Mouse (Mus musculus): Measurements from ENCODE around the gene Pear1.

The Pear1 gene

GRCm38 (mm10) chr3:87809322-87809962 is 14.7 kb downstream of the Pear1 start:
- DNase-seq: no peak

- DNase-seq: no peak
Measured at GRCm38 (mm10) chr3:87804038-87804677, 19.9 kb downstream of the Pear1 start.

- DNase-seq: no peak
Measured at GRCm38 (mm10) chr3:87801681-87802080, 22.4 kb downstream of the Pear1 start.

- no peak for DNase-seq
Measured at GRCm38 (mm10) chr3:87796736-87797334, 27.3 kb downstream of the Pear1 start, which contains the start of gene Insrr. Insrr (plus strand) TSS chr3:87796951.

GRCm38 (mm10) chr3:87795336-87796277 is 28.5 kb downstream of the Pear1 start:
- DNase-seq: peak; percentile 64

GRCm38 (mm10) chr3:87794922-87795325 is 29.2 kb downstream of the Pear1 start, which contains the start of gene Ntrk1:
Ntrk1 (minus strand) TSS chr3:87795162.
- DNase-seq: peak; percentile 6

- DNase-seq: no peak
Measured at GRCm38 (mm10) chr3:87789768-87790167, 34.3 kb downstream of the Pear1 start.

- no peak for DNase-seq
Measured at GRCm38 (mm10) chr3:87789248-87789647, 34.9 kb downstream of the Pear1 start.

GRCm38 (mm10) chr3:87785626-87786214 is 38.4 kb downstream of the Pear1 start:
- DNase-seq: no peak

- no peak for DNase-seq
Measured at GRCm38 (mm10) chr3:87785156-87785555, 39.0 kb downstream of the Pear1 start.

GRCm38 (mm10) chr3:87783282-87784023 is 40.7 kb downstream of the Pear1 start:
- DNase-seq: no peak

- DNase-seq: no peak
Measured at GRCm38 (mm10) chr3:87779086-87779485, 45.0 kb downstream of the Pear1 start.

- no peak for DNase-seq
Measured at GRCm38 (mm10) chr3:87778283-87778682, 45.8 kb downstream of the Pear1 start.

- DNase-seq: no peak
Measured at GRCm38 (mm10) chr3:87771088-87771487, 53.0 kb downstream of the Pear1 start.

- DNase-seq: peak; percentile 51
Measured at GRCm38 (mm10) chr3:87770280-87770679, 53.8 kb downstream of the Pear1 start.

GRCm38 (mm10) chr3:87769506-87769905 is 54.6 kb downstream of the Pear1 start:
- no peak for DNase-seq

GRCm38 (mm10) chr3:87768844-87769243 is 55.3 kb downstream of the Pear1 start:
- peak; percentile 85 for DNase-seq

- DNase-seq: no peak
Measured at GRCm38 (mm10) chr3:87768431-87768830, 55.7 kb downstream of the Pear1 start.

GRCm38 (mm10) chr3:87767764-87768163 is 56.3 kb downstream of the Pear1 start:
- DNase-seq: no peak

- no peak for DNase-seq
Measured at GRCm38 (mm10) chr3:87766284-87766667, 57.8 kb downstream of the Pear1 start.

GRCm38 (mm10) chr3:87765631-87766283 is 58.3 kb downstream of the Pear1 start:
- no peak for DNase-seq

Data from thymus, postnatal 14 days (tissue).